Mouse (Mus musculus) intestine, embryonic 14.5 days (tissue): ENCODE measurements around the gene Fat1. TPM values are rescaled to one million over a fixed set of nuclear protein-coding genes. Genes with fewer than 3 reads are reported as not detected.
A peak's percentile ranks its signal among the peaks of the same experiment; 100 is the strongest.
"Not testable (repeated sequence)": the region's sequence is repeated elsewhere in the genome, so short reads cannot be mapped to it uniquely, and the experiment has no call there.

Source experiments
- ATAC-seq: fragments of 200-750 bp; cut with Nextera tagmentation; replicated peaks from 2 replicates; pipeline ENCODE4 v1.8.0; 2017; ENCODE audit warnings: low read depth, moderate number of reproducible peaks, moderate TSS enrichment, moderate library complexity; ENCODE audit not compliant: low FRiP score, low TSS enrichment
- DNase-seq: peaks from one replicate; pipeline ENCODE4 v3.0.0-alpha.2; 2018; ENCODE audit warnings: low spot score
- H3K27ac ChIP-seq: fragments of 300-500 bp; sonication (generic); 2 replicates; pipeline ENCODE4 v1.5.1; 2014; ENCODE audit warnings: low read depth, mild to moderate bottlenecking, control low read depth
- H3K27me3 ChIP-seq: fragments of 300-500 bp; sonication (generic); replicated peaks from 2 replicates; pipeline ENCODE4 v1.6.1; 2014; ENCODE audit warnings: low read length, control low read depth; ENCODE audit not compliant: control insufficient read depth, insufficient read depth
- H3K36me3 ChIP-seq: fragments of 300-500 bp; sonication (generic); 2 replicates; pipeline ENCODE4 v1.6.1; 2014; ENCODE audit warnings: low read length, control low read depth; ENCODE audit not compliant: control insufficient read depth, insufficient read depth
- H3K4me1 ChIP-seq: fragments of 300-500 bp; sonication (generic); replicated peaks from 2 replicates; pipeline ENCODE4 v1.6.1; 2014; ENCODE audit warnings: low read length, control low read depth, mixed read lengths; ENCODE audit not compliant: control insufficient read depth, insufficient read depth
- H3K4me2 ChIP-seq: fragments of 300-500 bp; sonication (generic); 2 replicates; pipeline ENCODE4 v1.6.1; 2014; ENCODE audit warnings: low read length
- H3K4me3 ChIP-seq: fragments of 300-500 bp; sonication (generic); 2 replicates; pipeline ENCODE4 v1.5.1; 2014; ENCODE audit warnings: low read depth, low read length, control low read depth, mixed read lengths
- H3K9ac ChIP-seq: fragments of 300-500 bp; sonication (generic); 2 replicates; pipeline ENCODE4 v1.6.1; 2014; ENCODE audit warnings: mild to moderate bottlenecking, low read length
- H3K9me3 ChIP-seq: fragments of 300-500 bp; sonication (generic); 2 replicates; pipeline ENCODE4 v1.6.1; 2016; ENCODE audit warnings: low read length, control low read depth; ENCODE audit not compliant: control insufficient read depth
- WGBS: fragments of 180-500 bp; shearing (Covaris S2); extraction: QIAGEN DNeasy Blood & Tissue Kit; methylation state at CpG from one replicate; pipeline ENCODE4 v1.1.7; 2014; 5-methylcytosine and 5-hydroxymethylcytosine counted together
- polyA plus RNA-seq: library from polyadenylated mRNA; unstranded; fragments of >200 nt; fragmentation: Nextera tagmentation; extraction: Ambion mirVana; gene quantifications from 2 replicates; pipeline ENCODE4 v1.2.1, GENCODE M21; 2014

Gene Fat1
- polyA plus RNA-seq, 1 experiment from 2014 or later, result 29.7 TPM

DNA sequence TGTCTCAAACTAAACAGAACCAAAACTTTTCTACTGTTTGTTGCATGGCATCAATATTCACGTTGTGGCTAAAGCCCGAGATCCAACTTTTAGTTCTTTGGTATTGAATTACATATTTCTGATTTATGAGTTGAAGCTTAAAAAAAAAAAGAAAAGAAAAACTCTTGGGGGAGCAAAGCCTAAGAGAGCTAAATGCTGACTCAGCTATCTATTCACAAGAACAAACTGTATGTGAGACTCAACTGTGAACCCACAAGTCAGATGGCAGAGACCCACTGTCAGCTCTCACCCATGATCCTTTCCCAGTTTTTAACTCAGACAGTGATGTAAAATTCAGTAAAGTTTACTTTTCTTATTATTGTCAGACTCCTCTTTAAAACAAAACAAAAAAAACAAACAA lies 124.8 kb downstream of the Fat1 start:
- peaks cover 4% of the 10 kb centered on the region; the same call in 1 of the 2 replicates for H3K9me3 ChIP-seq
- no peaks in the 10 kb centered on the region for H3K4me1 ChIP-seq
- H3K4me3 ChIP-seq, result no peak overlapping the region
- H3K27ac ChIP-seq, result no peak overlapping the region
- DNase-seq (no peak), ATAC-seq (no peak)
- WGBS, result 78% methylated on average over 2 of the region's 2 CpGs
- H3K4me2 ChIP-seq, result no peak overlapping the region
- no peak overlapping the region for H3K9ac ChIP-seq
- 0 out of 2 replicates have a peak, but pooled peaks cover 4% of the 10 kb centered on the region for H3K36me3 ChIP-seq
- no peaks in the 10 kb centered on the region for H3K27me3 ChIP-seq

GRCm38 (mm10) chr8:45062311-45062710 lies 127.1 kb downstream of the Fat1 start:
- WGBS, result 90% methylated on average over 11 of the region's 11 CpGs
- Histone ChIP-seq H3K9me3 (no peaks in the 10 kb centered on the region), H3K27me3 (no peaks in the 10 kb centered on the region), H3K9ac (no peak overlapping the region), H3K36me3 (0 out of 2 replicates have a peak, but pooled peaks cover 4% of the 10 kb centered on the region), H3K27ac (no peak overlapping the region), H3K4me3 (no peak overlapping the region), H3K4me2 (no peak overlapping the region), H3K4me1 (no peaks in the 10 kb centered on the region)
- no peak for ATAC-seq
- DNase-seq, result no peak

DNA sequence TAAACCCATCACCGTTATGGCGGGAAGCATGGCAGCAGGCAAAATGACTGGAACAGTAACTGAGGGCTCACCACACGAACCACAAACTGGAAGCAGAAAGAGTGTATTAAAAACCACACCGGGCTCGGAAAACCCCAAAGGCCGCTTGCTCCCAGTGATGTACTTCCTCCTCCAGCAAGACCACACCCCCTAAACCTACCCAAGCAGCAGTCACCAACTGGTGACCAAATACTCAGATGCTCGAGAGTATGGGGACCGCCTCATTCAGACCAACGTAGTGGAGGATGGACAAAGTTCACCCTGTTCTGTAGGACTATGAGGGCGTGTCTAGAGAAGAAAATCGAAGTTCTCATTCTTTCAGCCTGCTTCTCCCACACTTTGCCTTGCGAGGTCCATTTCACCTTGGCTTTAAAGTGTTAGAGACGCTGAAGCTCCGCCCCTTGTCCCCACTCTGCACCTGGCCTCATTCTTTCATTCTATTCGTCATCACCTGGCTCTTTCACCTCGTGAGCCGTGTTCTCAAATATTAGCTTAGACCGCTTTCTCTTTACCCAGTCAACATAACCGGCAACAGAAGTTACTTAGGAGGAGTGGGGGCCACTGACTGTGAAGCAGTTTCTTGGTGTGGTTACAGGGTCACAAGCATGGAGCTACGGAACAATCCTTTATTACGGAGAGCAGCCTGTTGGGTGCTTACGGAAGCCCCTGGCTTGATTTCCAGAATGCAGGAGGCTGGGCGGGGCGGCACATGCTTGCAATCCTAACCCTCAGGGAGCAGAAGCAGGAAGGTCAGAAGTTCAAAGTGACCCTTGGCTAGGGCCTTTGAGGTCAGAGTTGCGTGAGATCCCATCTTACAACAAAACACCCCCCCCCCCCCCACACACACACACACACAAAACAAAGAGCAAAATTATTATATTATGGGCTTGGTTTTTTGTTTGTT lies 128.0 kb downstream of the Fat1 start:
- no peak overlapping the region for H3K4me2 ChIP-seq
- 0 out of 2 replicates have a peak, but pooled peaks cover under 1% of the 10 kb centered on the region for H3K36me3 ChIP-seq
- ATAC-seq (peak; percentile 82), DNase-seq (peak; percentile 59)
- H3K9ac ChIP-seq, result no peak overlapping the region
- no peaks in the 10 kb centered on the region for H3K9me3 ChIP-seq
- H3K27ac ChIP-seq, result no peak overlapping the region
- H3K4me1 ChIP-seq, result no peaks in the 10 kb centered on the region
- no peaks in the 10 kb centered on the region for H3K27me3 ChIP-seq
- H3K4me3 ChIP-seq, result no peak overlapping the region
- WGBS, result 70% methylated on average over 25 of the region's 25 CpGs

DNA sequence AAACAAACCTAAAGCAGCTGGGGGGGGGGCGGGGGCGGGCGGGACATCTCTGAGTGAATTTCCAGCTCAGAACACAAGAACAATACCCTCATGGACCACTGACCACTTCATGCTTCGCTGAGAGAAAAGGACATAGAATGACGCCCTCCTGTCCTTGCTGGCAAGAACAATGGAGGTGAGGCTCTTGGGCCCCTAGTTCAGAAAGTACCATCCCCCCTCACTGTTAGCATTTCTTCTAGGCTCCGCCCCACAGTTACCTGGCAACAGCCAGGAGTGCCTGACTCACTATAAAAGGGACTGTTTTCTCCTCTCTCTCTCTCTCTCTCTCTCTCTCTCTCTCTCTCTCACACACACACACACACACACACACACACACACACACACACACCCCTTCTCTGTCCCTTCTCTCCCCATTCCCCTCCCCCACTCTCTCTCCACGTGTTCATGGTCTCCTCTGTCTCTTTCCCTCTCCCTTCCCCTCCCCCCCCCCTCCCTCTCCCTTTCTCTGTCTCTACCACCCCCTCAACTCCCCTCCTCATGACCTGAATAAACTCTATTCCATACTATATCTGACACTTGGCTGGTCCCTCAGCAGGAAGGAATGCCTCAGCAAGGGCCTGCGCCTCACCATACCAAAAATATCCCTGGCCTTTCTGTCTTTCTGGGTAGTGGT lies 129.1 kb downstream of the Fat1 start:
- no peak overlapping the region for H3K4me3 ChIP-seq
- WGBS, result 50% methylated on average over 8 of the region's 8 CpGs
- DNase-seq (no peak), ATAC-seq (peak; percentile 52; the same call in 1 of the 2 replicates)
- no peaks in the 10 kb centered on the region for H3K36me3 ChIP-seq
- H3K4me1 ChIP-seq, result no peaks in the 10 kb centered on the region; the same call in 1 of the 2 replicates
- no peak overlapping the region for H3K4me2 ChIP-seq
- no peak overlapping the region for H3K9ac ChIP-seq
- H3K27me3 ChIP-seq, result no peaks in the 10 kb centered on the region
- H3K27ac ChIP-seq, result no peak overlapping the region
- no peaks in the 10 kb centered on the region for H3K9me3 ChIP-seq

GRCm38 (mm10) chr8:45065391-45065790 lies 130.1 kb downstream of the Fat1 start:
- ATAC-seq, H3K4me1 ChIP-seq, H3K4me2 ChIP-seq, H3K9ac ChIP-seq, H3K36me3 ChIP-seq, H3K27me3 ChIP-seq, H3K4me3 ChIP-seq, H3K27ac ChIP-seq, DNase-seq, H3K9me3 ChIP-seq: not testable (repeated sequence)
- WGBS, result 85% methylated on average over 1 of the region's 1 CpGs

- H3K9ac ChIP-seq, result no peak within 1 kb of the TSS
These were observed 133.6 kb downstream of the Fat1 start, which contains the start of gene Mtnr1a for GRCm38 (mm10) chr8:45068759-45069386. Gene Mtnr1a, plus strand, starts transcription at chr8:45069137.

DNA sequence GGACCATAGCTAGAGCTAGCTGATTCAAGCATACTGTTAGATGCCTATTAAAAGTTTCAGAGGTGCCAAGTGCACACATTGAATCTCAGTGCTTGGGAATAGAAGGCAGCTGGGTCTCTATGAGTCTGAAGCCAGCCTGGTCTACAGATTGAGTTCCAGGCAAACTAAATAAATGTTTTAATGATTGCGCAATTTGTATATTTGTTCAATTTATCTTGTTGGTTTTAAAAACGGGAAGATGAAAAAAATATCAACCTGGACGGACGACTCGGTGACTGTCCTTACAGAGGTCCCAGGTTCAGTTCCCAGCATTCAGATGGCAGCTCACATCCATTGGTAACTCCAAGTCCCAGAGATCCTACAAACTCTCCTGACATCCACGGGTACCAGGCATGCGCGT lies 135.7 kb downstream of the Fat1 start:
- DNase-seq (no peak), ATAC-seq (no peak)
- 89% methylated on average over 8 of the region's 8 CpGs for WGBS
- no peaks in the 10 kb centered on the region; the same call in 1 of the 2 replicates for H3K4me1 ChIP-seq
- H3K9me3 ChIP-seq, result no peaks in the 10 kb centered on the region
- H3K36me3 ChIP-seq, result no peaks in the 10 kb centered on the region
- no peak overlapping the region for H3K4me3 ChIP-seq
- H3K9ac ChIP-seq, result no peak overlapping the region
- H3K27ac ChIP-seq, result no peak overlapping the region
- no peaks in the 10 kb centered on the region for H3K27me3 ChIP-seq
- H3K4me2 ChIP-seq, result no peak overlapping the region

More at GRCm38 (mm10) chr8:45068759-45069386, 133.6 kb downstream of the Fat1 start, which contains the start of gene Mtnr1a:
- Histone ChIP-seq H3K27ac (no peak within 1 kb of the TSS), H3K4me2 (peak within 1 kb of the TSS; percentile 50), H3K27me3 (no peaks in the 10 kb centered on the region), H3K36me3 (no peaks in the 10 kb centered on the region), H3K4me1 (no peaks in the 10 kb centered on the region; the same call in 1 of the 2 replicates), H3K4me3 (peak within 1 kb of the TSS; percentile 17), H3K9me3 (no peaks in the 10 kb centered on the region)
- WGBS, result 8% methylated on average over 29 of the region's 29 CpGs
- ATAC-seq (peak; percentile 89), DNase-seq (peak; percentile 99)

GRCm38 (mm10) chr8:45080850-45081249 lies 145.6 kb downstream of the Fat1 start:
- no peak overlapping the region for H3K4me2 ChIP-seq
- ATAC-seq (no peak), DNase-seq (no peak)
- no peaks in the 10 kb centered on the region for H3K27me3 ChIP-seq
- no peaks in the 10 kb centered on the region for H3K4me1 ChIP-seq
- WGBS, result 84% methylated on average over 3 of the region's 3 CpGs
- no peak overlapping the region for H3K27ac ChIP-seq
- no peaks in the 10 kb centered on the region for H3K36me3 ChIP-seq
- H3K4me3 ChIP-seq, result no peak overlapping the region
- no peak overlapping the region for H3K9ac ChIP-seq
- H3K9me3 ChIP-seq, result no peaks in the 10 kb centered on the region
